Mouse (Mus musculus) heart, postnatal 0 days (tissue): ENCODE data around the gene St6galnac5.

Experiments used
- CTCF ChIP-seq: IDR thresholded peaks from 2 replicates; pipeline ENCODE4 v1.5.1; 2016; ENCODE audit warnings: antibody characterized with exemption, control low read depth, low read depth
- EP300 ChIP-seq: IDR thresholded peaks from 2 replicates; pipeline ENCODE4 v1.6.1; 2016; ENCODE audit warnings: antibody characterized with exemption, low read depth

DNA sequence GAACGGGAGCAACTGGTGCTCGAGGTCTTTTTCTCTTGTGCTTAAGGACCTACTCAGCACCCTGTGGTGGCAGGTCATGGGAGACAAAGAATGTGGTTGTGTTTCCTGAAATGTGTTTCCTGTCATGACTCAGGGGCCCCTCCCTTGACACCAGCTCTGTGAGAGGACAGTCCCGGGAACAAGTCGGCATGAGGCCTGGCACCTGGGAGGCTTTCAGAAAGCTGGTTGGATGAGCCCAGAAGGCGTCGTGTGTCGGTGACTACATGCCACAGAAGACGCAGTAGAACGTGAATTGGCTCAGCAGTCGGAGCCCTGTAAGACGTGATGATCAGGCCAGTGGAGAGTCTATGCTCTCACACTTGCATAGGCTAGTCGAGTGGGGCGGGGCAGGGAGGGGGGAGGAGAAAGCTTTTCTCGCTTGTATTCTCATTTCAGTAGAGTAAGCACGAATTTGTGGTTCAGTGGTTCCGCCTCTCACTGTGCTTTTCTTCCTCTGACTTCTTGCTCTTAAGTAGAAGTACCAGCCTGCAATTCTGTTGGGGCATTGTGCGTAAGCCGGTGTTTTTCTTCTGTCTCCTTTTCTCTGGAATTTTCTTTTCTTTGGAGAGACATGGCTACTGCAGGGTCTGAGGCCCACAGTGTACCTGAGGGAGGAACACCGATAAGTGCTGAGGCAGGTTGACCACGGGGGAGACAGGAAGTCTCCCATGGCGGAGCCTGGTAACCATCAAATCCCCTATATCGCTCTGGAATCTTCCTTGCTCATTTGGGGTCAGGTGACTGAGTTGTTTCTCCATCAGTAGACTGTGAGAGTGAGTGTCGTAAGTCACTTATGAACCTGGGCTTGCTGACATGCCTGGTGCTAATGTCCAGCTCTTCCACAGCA is 69.6 kb downstream of the St6galnac5 start:
- TF ChIP-seq CTCF, result no peak
- no peak for TF ChIP-seq EP300
